Mouse (Mus musculus) liver, postnatal 0 days (tissue): Measurements from ENCODE around the gene Cit.

ENCODE experiments used
- CTCF ChIP-seq: sonication (generic); IDR thresholded peaks from 2 replicates; pipeline ENCODE4 v1.5.1; 2016; ENCODE audit warnings: antibody characterized with exemption, low read depth
- EP300 ChIP-seq: IDR thresholded peaks from 2 replicates; pipeline ENCODE4 v1.6.1; 2016; ENCODE audit warnings: antibody characterized with exemption, low read depth, mild to moderate bottlenecking

DNA sequence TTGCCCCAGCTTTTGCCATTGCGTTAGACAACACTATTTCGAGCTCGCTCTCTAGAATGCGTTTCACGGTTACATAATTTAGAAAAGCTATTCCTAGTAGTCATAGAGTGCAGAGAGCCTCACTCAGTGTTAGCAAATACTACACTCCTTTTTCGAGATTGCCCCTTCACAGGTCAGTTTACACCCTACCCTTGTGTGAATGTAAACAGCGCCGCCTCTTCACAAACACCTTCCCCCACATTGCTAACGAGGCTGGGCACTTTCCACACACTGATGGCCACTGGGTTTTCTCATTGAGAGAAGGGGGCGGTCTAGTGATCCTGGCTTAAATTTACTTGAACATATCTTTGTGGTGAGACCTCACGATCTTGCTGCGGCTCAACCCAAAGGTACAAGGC lies 711 bp upstream of the Cit start:
- no peak for TF ChIP-seq CTCF
- no peak for TF ChIP-seq EP300
